Mouse (Mus musculus) kidney, postnatal 0 days (tissue): ENCODE measurements around the gene Per1. TPM values are rescaled to one million over a fixed set of nuclear protein-coding genes. Genes with fewer than 3 reads are reported as not detected.

Experiments
- ATAC-seq: fragments of 200-750 bp; cut with Nextera tagmentation; replicated peaks from 2 replicates; pipeline ENCODE4 v1.8.0; 2017; ENCODE audit warnings: low read depth, moderate number of reproducible peaks, moderate TSS enrichment, moderate library complexity; ENCODE audit not compliant: low FRiP score
- DNase-seq: peaks from one replicate; pipeline ENCODE4 v3.0.0-alpha.2; 2016; ENCODE audit warnings: low spot score
- H3K27ac ChIP-seq: fragments of 300-500 bp; sonication (generic); 2 replicates; pipeline ENCODE4 v1.5.1; 2014; ENCODE audit warnings: mild to moderate bottlenecking
- H3K27me3 ChIP-seq: fragments of 300-500 bp; sonication (generic); 2 replicates; pipeline ENCODE4 v1.6.1; 2014; ENCODE audit warnings: low read length, mixed read lengths; ENCODE audit not compliant: insufficient read depth
- H3K36me3 ChIP-seq: fragments of 300-500 bp; sonication (generic); 2 replicates; pipeline ENCODE4 v1.6.1; 2014; ENCODE audit warnings: low read length, mixed read lengths; ENCODE audit not compliant: insufficient read depth
- H3K4me1 ChIP-seq: fragments of 300-500 bp; sonication (generic); replicated peaks from 2 replicates; pipeline ENCODE4 v1.6.1; 2014; ENCODE audit warnings: antibody characterized with exemption, low read length, mixed read lengths; ENCODE audit not compliant: insufficient read depth
- H3K4me2 ChIP-seq: fragments of 300-500 bp; sonication (generic); 2 replicates; pipeline ENCODE4 v1.6.1; 2014; ENCODE audit warnings: mild to moderate bottlenecking, low read length, moderate library complexity, mixed read lengths
- H3K4me3 ChIP-seq: fragments of 300-500 bp; sonication (generic); replicated peaks from 2 replicates; pipeline ENCODE4 v1.5.1; 2014; ENCODE audit warnings: low read depth, low read length
- H3K9ac ChIP-seq: fragments of 300-500 bp; sonication (generic); 2 replicates; pipeline ENCODE4 v1.6.1; 2014; ENCODE audit warnings: low read depth, low read length
- H3K9me3 ChIP-seq: fragments of 300-500 bp; sonication (generic); replicated peaks from 2 replicates; pipeline ENCODE4 v1.6.1; 2016; ENCODE audit warnings: low read length, inconsistent platforms, mixed read lengths
- CTCF ChIP-seq: IDR thresholded peaks from 2 replicates; pipeline ENCODE4 v1.5.1; 2016; ENCODE audit warnings: antibody characterized with exemption, low read depth, mild to moderate bottlenecking, moderate library complexity
- WGBS: fragments of 180-500 bp; shearing (Covaris S2); extraction: QIAGEN DNeasy Blood & Tissue Kit; methylation state at CpG from one replicate; pipeline ENCODE4 v1.1.7; 2014; 5-methylcytosine and 5-hydroxymethylcytosine counted together
- polyA plus RNA-seq: library from polyadenylated mRNA; unstranded; fragments of >200 nt; fragmentation: Nextera tagmentation; extraction: Ambion mirVana; gene quantifications from 2 replicates; pipeline ENCODE4 v1.2.1, GENCODE M21; 2015

Per1 gene
- polyA plus RNA-seq, 1 experiment from 2014 or later = 9.9 TPM

GRCm38 (mm10) chr11:69073065-69073888, 21.7 kb upstream of the Per1 start:
- DNase-seq (peak; percentile 96), ATAC-seq (peak; percentile 75)
- peak; percentile 14; the same call in 1 of the 2 replicates for TF ChIP-seq CTCF
- Histone ChIP-seq H3K27me3 (no peaks in the 10 kb centered on the region), H3K36me3 (no peaks in the 10 kb centered on the region), H3K4me3 (peak overlapping the region; percentile 18; the same call in 1 of the 2 replicates), H3K4me1 (peaks cover 11% of the 10 kb centered on the region; the same call in 1 of the 2 replicates), H3K4me2 (peak overlapping the region; percentile 42), H3K27ac (peak overlapping the region; percentile 80), H3K9me3 (no peaks in the 10 kb centered on the region), H3K9ac (peak overlapping the region; percentile 53)
- under 1% methylated on average over 14 of the region's 14 CpGs for WGBS

GRCm38 (mm10) chr11:69073951-69074775, 20.9 kb upstream of the Per1 start:
- Histone ChIP-seq H3K4me3 (no peak overlapping the region), H3K9ac (no peak overlapping the region), H3K9me3 (no peaks in the 10 kb centered on the region), H3K4me1 (peaks cover 11% of the 10 kb centered on the region; the same call in 1 of the 2 replicates), H3K4me2 (no peak overlapping the region), H3K36me3 (no peaks in the 10 kb centered on the region), H3K27ac (peak overlapping the region; percentile 80; the same call in 1 of the 2 replicates), H3K27me3 (no peaks in the 10 kb centered on the region)
- DNase-seq (no peak), ATAC-seq (no peak)
- no peak for TF ChIP-seq CTCF
- WGBS = 39% methylated on average over 6 of the region's 6 CpGs

- Histone ChIP-seq H3K27ac (no peak overlapping the region), H3K9me3 (no peaks in the 10 kb centered on the region), H3K4me2 (no peak overlapping the region), H3K4me3 (no peak overlapping the region), H3K4me1 (peaks cover 11% of the 10 kb centered on the region; the same call in 1 of the 2 replicates), H3K36me3 (no peaks in the 10 kb centered on the region), H3K9ac (no peak overlapping the region), H3K27me3 (no peaks in the 10 kb centered on the region)
- DNase-seq (no peak), ATAC-seq (no peak)
- WGBS = 56% methylated on average over 2 of the region's 2 CpGs
- no peak for TF ChIP-seq CTCF
Observed at GRCm38 (mm10) chr11:69074776-69075069, 20.3 kb upstream of the Per1 start.

- Histone ChIP-seq H3K27ac (no peak overlapping the region), H3K4me3 (no peak overlapping the region), H3K4me1 (peaks cover 6% of the 10 kb centered on the region; the same call in 1 of the 2 replicates), H3K4me2 (no peak overlapping the region), H3K9me3 (no peaks in the 10 kb centered on the region), H3K36me3 (no peaks in the 10 kb centered on the region), H3K27me3 (no peaks in the 10 kb centered on the region), H3K9ac (no peak overlapping the region)
- WGBS = 62% methylated on average over 8 of the region's 9 CpGs
- ATAC-seq = no peak
- DNase-seq = no peak
- TF ChIP-seq CTCF = no peak
Observed at GRCm38 (mm10) chr11:69075764-69076479, 19.1 kb upstream of the Per1 start.

- no peaks in the 10 kb centered on the region for H3K36me3 ChIP-seq
- no peak overlapping the region for H3K9ac ChIP-seq
- no peaks in the 10 kb centered on the region for H3K27me3 ChIP-seq
- WGBS = 69% methylated on average over 5 of the region's 5 CpGs
- ATAC-seq (no peak), DNase-seq (no peak)
- H3K27ac ChIP-seq = no peak overlapping the region
- H3K4me1 ChIP-seq = no peaks in the 10 kb centered on the region
- H3K4me3 ChIP-seq = no peak overlapping the region
- TF ChIP-seq CTCF = no peak
- no peak overlapping the region for H3K4me2 ChIP-seq
- no peaks in the 10 kb centered on the region for H3K9me3 ChIP-seq
Observed at GRCm38 (mm10) chr11:69076572-69076971, 18.4 kb upstream of the Per1 start.

GRCm38 (mm10) chr11:69077316-69077715, 17.7 kb upstream of the Per1 start:
- Histone ChIP-seq H3K4me1 (no peaks in the 10 kb centered on the region), H3K4me3 (no peak overlapping the region), H3K9me3 (no peaks in the 10 kb centered on the region), H3K9ac (no peak overlapping the region), H3K27ac (no peak overlapping the region), H3K27me3 (no peaks in the 10 kb centered on the region), H3K4me2 (no peak overlapping the region), H3K36me3 (no peaks in the 10 kb centered on the region)
- DNase-seq = no peak
- TF ChIP-seq CTCF = no peak
- no peak for ATAC-seq
- WGBS = 73% methylated on average over 9 of the region's 9 CpGs
